Mouse (Mus musculus): ENCODE results near the gene Arpc1b. TPM values are rescaled to one million over a fixed set of nuclear protein-coding genes. Genes with fewer than 3 reads are reported as not detected.
A peak's percentile ranks its signal among the peaks of the same experiment; 100 is the strongest.
"Not testable (repeated sequence)": the region's sequence is repeated elsewhere in the genome, so short reads cannot be mapped to it uniquely, and the experiment has no call there.

The Arpc1b gene
- polyA plus RNA-seq, 1 experiment from 2014 or later, result 95.1 TPM

DNA sequence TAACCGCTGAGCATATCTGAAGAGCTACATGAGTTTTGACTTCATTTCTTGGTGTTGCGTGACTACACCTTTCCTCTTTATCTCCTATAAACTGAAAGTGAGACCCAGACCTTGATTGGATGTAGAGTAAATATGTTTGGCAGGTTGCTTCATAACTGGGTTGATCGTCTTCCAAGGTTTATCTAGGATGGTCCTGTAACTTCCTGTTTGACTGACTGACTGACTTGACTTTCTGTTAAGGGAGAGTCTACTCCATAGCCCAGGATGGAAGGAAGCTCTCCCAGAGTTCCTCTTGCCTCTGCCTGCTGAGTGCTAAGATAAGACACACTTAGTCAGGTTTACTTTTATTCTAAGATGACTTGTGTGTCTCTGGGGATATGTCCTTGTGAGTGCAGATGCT lies 24.1 kb upstream of the Arpc1b start:
- Histone ChIP-seq H3K27me3 (no peaks in the 10 kb centered on the region), H3K4me2 (no peak overlapping the region)

DNA sequence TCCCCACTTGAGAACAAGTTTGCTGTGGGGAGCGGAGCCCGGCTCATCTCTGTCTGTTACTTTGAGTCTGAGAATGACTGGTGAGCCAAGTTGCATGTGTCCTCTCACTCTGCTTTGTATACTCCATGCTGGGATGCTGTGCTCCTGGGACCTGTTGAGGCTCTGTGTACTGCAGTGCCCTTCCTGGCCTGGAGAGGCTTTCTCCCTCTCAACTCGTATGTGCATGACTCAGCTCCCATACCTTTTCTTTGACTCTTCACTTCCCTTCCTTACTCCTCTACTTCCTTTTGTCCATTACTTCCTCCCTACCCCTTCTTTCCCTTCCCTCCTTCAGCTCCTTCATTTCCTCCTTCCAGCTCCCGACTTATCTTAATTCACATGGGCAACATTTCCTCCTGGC lies 17.8 kb upstream of the Arpc1b start:
- no peak for ATAC-seq (ENCODE audit: low read depth)
- 83% methylated on average over 4 of the region's 4 CpGs for WGBS
- peaks cover 94% of the 10 kb centered on the region for H3K36me3 ChIP-seq

More for the DNA sequence above, 24.1 kb upstream of the Arpc1b start:
- no peak overlapping the region for H3K4me3 ChIP-seq
- H3K27ac ChIP-seq (replicated peaks), result no peak overlapping the region
- H3K9me3 ChIP-seq, result no peaks in the 10 kb centered on the region
- 95% methylated on average over 3 of the region's 3 CpGs for WGBS
- peaks cover 50% of the 10 kb centered on the region for H3K36me3 ChIP-seq
- no peak for ATAC-seq (ENCODE audit: low read depth)
- H3K4me1 ChIP-seq (replicated peaks), result peaks cover 11% of the 10 kb centered on the region
- H3K9ac ChIP-seq, result no peak overlapping the region

GRCm38 (mm10) chr5:145098340-145098821 lies 15.6 kb upstream of the Arpc1b start:
- ATAC-seq (ENCODE audit: low read depth), result no peak
- Histone ChIP-seq H3K4me3 (no peak overlapping the region), H3K9ac (no peak overlapping the region), H3K27ac (replicated peaks) (no peak overlapping the region), H3K4me1 (replicated peaks) (no peaks in the 10 kb centered on the region), H3K36me3 (peaks cover 97% of the 10 kb centered on the region), H3K4me2 (no peak overlapping the region), H3K9me3 (no peaks in the 10 kb centered on the region), H3K27me3 (no peaks in the 10 kb centered on the region)
- WGBS, result 95% methylated on average over 10 of the region's 10 CpGs

More for the DNA sequence above, 17.8 kb upstream of the Arpc1b start:
- Histone ChIP-seq H3K9me3 (no peaks in the 10 kb centered on the region), H3K9ac (no peak overlapping the region), H3K4me1 (replicated peaks) (no peaks in the 10 kb centered on the region), H3K4me2 (no peak overlapping the region), H3K27ac (replicated peaks) (no peak overlapping the region), H3K4me3 (no peak overlapping the region), H3K27me3 (no peaks in the 10 kb centered on the region)

- no peak overlapping the region for H3K27ac ChIP-seq (replicated peaks)
- 94% methylated on average over 9 of the region's 9 CpGs for WGBS
- no peak overlapping the region for H3K4me3 ChIP-seq
- no peaks in the 10 kb centered on the region for H3K27me3 ChIP-seq
- no peaks in the 10 kb centered on the region for H3K9me3 ChIP-seq
- H3K36me3 ChIP-seq, result peaks cover 98% of the 10 kb centered on the region
- no peak for ATAC-seq (ENCODE audit: low read depth)
- H3K4me2 ChIP-seq, result no peak overlapping the region
- no peaks in the 10 kb centered on the region for H3K4me1 ChIP-seq (replicated peaks)
- no peak overlapping the region for H3K9ac ChIP-seq
Observed at GRCm38 (mm10) chr5:145100960-145101359, 13.1 kb upstream of the Arpc1b start.

GRCm38 (mm10) chr5:145101451-145101850 lies 12.6 kb upstream of the Arpc1b start:
- not testable (repeated sequence) for H3K4me3 ChIP-seq; H3K4me1 ChIP-seq (replicated peaks); H3K4me2 ChIP-seq; H3K27me3 ChIP-seq; ATAC-seq (ENCODE audit: low read depth); H3K9me3 ChIP-seq; H3K9ac ChIP-seq; H3K27ac ChIP-seq (replicated peaks)
- peaks cover 98% of the 10 kb centered on the region for H3K36me3 ChIP-seq
- WGBS, result 97% methylated on average over 11 of the region's 11 CpGs

DNA sequence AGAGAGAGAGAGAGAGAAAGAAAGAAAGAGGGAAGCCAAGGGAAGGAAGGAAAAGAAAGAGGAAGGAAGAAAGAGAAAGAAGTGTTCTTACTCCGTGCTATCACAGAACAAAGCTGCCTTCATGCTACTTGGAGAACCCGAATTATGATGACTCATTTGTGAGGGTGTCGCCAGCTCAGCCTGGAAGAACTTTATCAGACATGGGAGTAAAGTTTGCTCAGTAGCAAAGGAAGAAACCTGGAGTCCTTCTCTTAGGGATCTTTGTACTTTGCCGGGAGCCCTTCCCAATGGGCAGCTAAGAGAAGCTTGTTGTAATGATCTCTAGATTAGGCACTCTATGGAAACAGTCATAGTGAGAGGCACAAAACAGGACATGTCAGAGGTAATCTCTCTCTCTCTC lies 11.3 kb upstream of the Arpc1b start:
- H3K9ac ChIP-seq, result no peak overlapping the region
- no peaks in the 10 kb centered on the region for H3K9me3 ChIP-seq
- H3K4me2 ChIP-seq, result no peak overlapping the region
- no peak overlapping the region for H3K4me3 ChIP-seq
- no peaks in the 10 kb centered on the region for H3K27me3 ChIP-seq
- no peak for ATAC-seq (ENCODE audit: low read depth)
- H3K4me1 ChIP-seq (replicated peaks), result no peaks in the 10 kb centered on the region
- H3K27ac ChIP-seq (replicated peaks), result no peak overlapping the region
- peaks cover 98% of the 10 kb centered on the region for H3K36me3 ChIP-seq
- 87% methylated on average over 4 of the region's 4 CpGs for WGBS

DNA sequence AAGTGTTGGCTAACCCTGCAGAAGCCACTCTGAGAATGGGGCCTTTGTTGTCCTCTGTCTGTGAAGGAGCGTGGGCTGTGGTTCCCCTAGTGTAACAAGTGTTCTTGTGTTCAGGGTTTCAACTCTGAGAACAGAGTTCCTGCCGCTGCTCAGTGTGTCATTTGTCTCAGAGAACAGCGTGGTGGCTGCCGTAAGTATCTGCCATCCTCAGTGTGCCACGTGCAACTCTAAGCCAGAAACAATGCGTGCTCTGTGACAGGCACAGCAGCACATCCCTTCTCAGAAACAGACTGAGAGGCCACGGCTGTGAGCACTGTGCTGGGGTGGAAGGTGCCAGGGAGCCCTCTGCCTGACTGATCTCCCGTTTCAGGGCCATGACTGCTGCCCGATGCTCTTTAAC lies 9.7 kb upstream of the Arpc1b start:
- no peak overlapping the region for H3K4me3 ChIP-seq
- WGBS, result 77% methylated on average over 9 of the region's 9 CpGs
- no peak overlapping the region for H3K4me2 ChIP-seq
- peaks cover 98% of the 10 kb centered on the region for H3K36me3 ChIP-seq
- H3K4me1 ChIP-seq (replicated peaks), result no peaks in the 10 kb centered on the region
- no peaks in the 10 kb centered on the region for H3K27me3 ChIP-seq
- peak; percentile 65 for ATAC-seq (ENCODE audit: low read depth)
- no peak overlapping the region for H3K9ac ChIP-seq
- H3K9me3 ChIP-seq, result no peaks in the 10 kb centered on the region
- H3K27ac ChIP-seq (replicated peaks), result no peak overlapping the region

DNA sequence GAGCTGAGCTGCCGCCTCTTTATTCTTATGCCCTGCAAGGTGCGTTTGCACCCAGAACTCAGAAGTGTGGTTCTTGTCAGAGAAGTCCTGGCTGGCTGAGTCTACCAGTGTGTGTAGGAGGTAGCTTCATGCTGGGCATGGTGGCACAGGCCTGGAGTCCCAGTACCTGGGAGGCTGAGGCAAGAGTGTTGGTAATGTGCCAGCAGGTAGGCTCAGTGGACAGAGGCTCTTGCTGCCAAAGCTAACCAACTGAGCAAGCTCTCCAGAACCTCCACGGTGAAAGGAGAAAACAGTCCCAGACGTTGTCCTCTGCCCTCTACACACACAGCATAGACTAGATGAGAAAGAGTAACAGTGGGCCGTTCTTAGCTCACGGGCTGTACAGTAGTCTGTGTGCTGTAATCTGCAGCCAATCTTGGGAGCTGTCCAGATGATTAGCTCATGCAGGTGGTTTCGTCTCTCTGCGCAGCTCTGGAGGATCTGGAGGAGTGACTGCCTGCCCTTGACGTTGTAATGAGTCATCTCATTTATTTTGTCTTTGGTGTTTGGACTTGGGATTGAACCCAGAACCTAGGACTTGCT lies 8.2 kb upstream of the Arpc1b start:
- ATAC-seq (ENCODE audit: low read depth), result no peak
- Histone ChIP-seq H3K36me3 (peaks cover 99% of the 10 kb centered on the region), H3K9me3 (no peaks in the 10 kb centered on the region), H3K4me1 (replicated peaks) (no peaks in the 10 kb centered on the region), H3K4me3 (no peak overlapping the region), H3K27me3 (no peaks in the 10 kb centered on the region), H3K4me2 (no peak overlapping the region), H3K27ac (replicated peaks) (no peak overlapping the region), H3K9ac (no peak overlapping the region)
- 90% methylated on average over 9 of the region's 9 CpGs for WGBS

GRCm38 (mm10) chr5:145110401-145110800 lies 3.6 kb upstream of the Arpc1b start:
- Histone ChIP-seq H3K9me3 (no peaks in the 10 kb centered on the region), H3K4me3 (no peak overlapping the region), H3K36me3 (peaks cover 68% of the 10 kb centered on the region), H3K27ac (replicated peaks) (no peak overlapping the region), H3K9ac (no peak overlapping the region), H3K4me1 (replicated peaks) (peaks cover 15% of the 10 kb centered on the region), H3K27me3 (peaks cover 21% of the 10 kb centered on the region), H3K4me2 (no peak overlapping the region)
- WGBS, result 81% methylated on average over 6 of the region's 6 CpGs
- ATAC-seq (ENCODE audit: low read depth), result no peak

GRCm38 (mm10) chr5:145112566-145112965 lies 1.4 kb upstream of the Arpc1b start:
- ATAC-seq (ENCODE audit: low read depth), result no peak
- 74% methylated on average over 8 of the region's 8 CpGs for WGBS
- H3K9ac ChIP-seq, result no peak overlapping the region
- no peaks in the 10 kb centered on the region for H3K9me3 ChIP-seq
- H3K27me3 ChIP-seq, result peaks cover 21% of the 10 kb centered on the region
- no peak overlapping the region for H3K4me3 ChIP-seq
- peaks cover 46% of the 10 kb centered on the region for H3K36me3 ChIP-seq
- H3K4me2 ChIP-seq, result no peak overlapping the region
- peaks cover 15% of the 10 kb centered on the region for H3K4me1 ChIP-seq (replicated peaks)
- no peak overlapping the region for H3K27ac ChIP-seq (replicated peaks)

DNA sequence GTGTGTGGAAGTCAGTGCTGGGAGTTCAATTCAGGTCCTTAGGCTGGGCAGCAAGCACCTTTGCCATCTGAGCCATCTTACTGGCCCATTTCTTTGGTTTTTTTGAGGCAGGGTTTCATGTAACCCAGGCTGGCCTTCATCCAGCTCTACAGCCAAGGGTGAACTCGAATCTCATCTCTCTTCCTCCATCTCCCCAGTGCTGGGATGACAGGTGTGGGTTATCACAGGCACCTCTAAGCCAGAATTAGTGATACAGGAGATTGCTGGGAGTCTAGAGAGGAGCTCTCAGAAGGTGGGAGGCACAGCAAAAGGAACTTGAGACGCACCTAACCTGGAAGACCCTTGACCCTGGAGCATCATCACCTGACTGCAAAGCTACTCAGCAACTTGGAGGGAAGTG lies 599 bp upstream of the Arpc1b start:
- ATAC-seq (ENCODE audit: low read depth), result no peak
- H3K9ac ChIP-seq, result no peak overlapping the region
- no peak overlapping the region for H3K27ac ChIP-seq (replicated peaks)
- H3K4me1 ChIP-seq (replicated peaks), result peaks cover 15% of the 10 kb centered on the region
- H3K27me3 ChIP-seq, result peaks cover 21% of the 10 kb centered on the region
- H3K9me3 ChIP-seq, result no peaks in the 10 kb centered on the region
- WGBS, result 47% methylated on average over 2 of the region's 2 CpGs
- peak overlapping the region; percentile 60 for H3K4me2 ChIP-seq
- H3K36me3 ChIP-seq, result peaks cover 38% of the 10 kb centered on the region
- H3K4me3 ChIP-seq, result peak overlapping the region; percentile 45

DNA sequence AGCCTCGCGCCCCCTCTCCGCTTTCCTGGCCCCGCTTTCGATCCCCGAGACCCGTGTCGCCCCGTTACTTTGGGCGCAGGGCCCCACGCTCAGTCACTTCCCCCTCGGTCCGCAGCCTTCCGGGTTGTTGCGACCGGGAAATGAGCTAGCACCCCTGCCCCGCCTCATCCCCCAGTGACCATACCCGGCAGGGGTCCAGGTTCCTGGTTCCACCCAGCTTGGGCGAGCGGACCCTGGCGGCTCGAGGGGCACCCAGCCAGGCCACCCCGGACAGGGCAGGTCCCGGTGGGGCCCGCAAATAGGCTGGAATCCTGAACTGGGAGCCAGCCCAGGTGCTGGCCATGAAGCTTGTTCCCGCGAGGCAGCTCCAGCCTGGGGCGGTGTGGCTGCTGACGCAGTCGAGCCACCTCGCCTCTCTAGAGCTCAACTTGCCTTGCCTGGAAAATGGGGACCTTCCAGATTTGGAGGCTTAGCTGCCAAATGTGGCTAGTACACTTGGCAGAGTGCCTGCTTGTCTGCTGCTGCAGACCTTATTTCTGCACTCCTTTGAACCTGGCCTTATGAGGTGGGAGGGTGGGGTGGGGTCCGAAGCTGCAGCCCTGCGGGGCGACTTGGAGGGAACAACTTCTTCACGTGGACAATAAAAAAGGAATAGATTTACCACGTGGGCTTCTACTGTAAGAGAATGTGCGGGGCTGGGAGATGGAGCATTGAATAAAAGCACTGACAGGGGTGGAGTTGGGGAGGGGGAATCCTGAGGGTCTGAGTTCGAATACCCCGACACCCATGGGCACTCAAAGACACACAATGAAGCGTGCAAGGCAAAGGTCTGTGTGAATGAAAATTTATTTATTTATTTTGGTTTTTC lies 825 bp downstream of the Arpc1b start:
- peak overlapping the region; percentile 60 for H3K4me2 ChIP-seq
- peaks cover 15% of the 10 kb centered on the region for H3K4me1 ChIP-seq (replicated peaks)
- H3K27me3 ChIP-seq, result peaks cover 21% of the 10 kb centered on the region
- H3K4me3 ChIP-seq, result peak overlapping the region; percentile 45
- no peaks in the 10 kb centered on the region for H3K9me3 ChIP-seq
- WGBS, result 18% methylated on average over 39 of the region's 40 CpGs
- peaks cover 24% of the 10 kb centered on the region for H3K36me3 ChIP-seq
- H3K27ac ChIP-seq (replicated peaks), result no peak overlapping the region
- ATAC-seq (ENCODE audit: low read depth), result 0 out of 2 replicates have a peak, but pooled peaks have one; percentile 13
- peak overlapping the region; percentile 65 for H3K9ac ChIP-seq

Measured in neural tube, embryonic 13.5 days (tissue).